Mouse (Mus musculus): ENCODE measurements around the gene Fgfr2.

Fgfr2 gene

GRCm38 (mm10) chr7:132894841-132895555 lies 228.2 kb downstream of the Fgfr2 start:
- peak; percentile 75 for DNase-seq (ENCODE audit: extremely low read depth, insufficient read length, low spot score)

GRCm38 (mm10) chr7:132893336-132893735 lies 229.8 kb downstream of the Fgfr2 start:
- no peak for DNase-seq (ENCODE audit: extremely low read depth, insufficient read length, low spot score)

GRCm38 (mm10) chr7:132892806-132893205 lies 230.3 kb downstream of the Fgfr2 start:
- no peak for DNase-seq (ENCODE audit: extremely low read depth, insufficient read length, low spot score)

- no peak for DNase-seq (ENCODE audit: extremely low read depth, insufficient read length, low spot score)
Observed at GRCm38 (mm10) chr7:132892311-132892661, 230.9 kb downstream of the Fgfr2 start.

- DNase-seq (ENCODE audit: extremely low read depth, insufficient read length, low spot score): no peak
Observed at GRCm38 (mm10) chr7:132891561-132892310, 231.4 kb downstream of the Fgfr2 start.

GRCm38 (mm10) chr7:132890201-132890600 lies 232.9 kb downstream of the Fgfr2 start:
- DNase-seq (ENCODE audit: extremely low read depth, insufficient read length, low spot score): no peak

- no peak for DNase-seq (ENCODE audit: extremely low read depth, insufficient read length, low spot score)
Observed at GRCm38 (mm10) chr7:132889691-132890090, 233.5 kb downstream of the Fgfr2 start.

GRCm38 (mm10) chr7:132888518-132889249 lies 234.5 kb downstream of the Fgfr2 start:
- no peak for DNase-seq (ENCODE audit: extremely low read depth, insufficient read length, low spot score)

GRCm38 (mm10) chr7:132888052-132888451 lies 235.1 kb downstream of the Fgfr2 start:
- no peak for DNase-seq (ENCODE audit: extremely low read depth, insufficient read length, low spot score)

GRCm38 (mm10) chr7:132887019-132887804 lies 235.9 kb downstream of the Fgfr2 start:
- no peak for DNase-seq (ENCODE audit: extremely low read depth, insufficient read length, low spot score)

- no peak for DNase-seq (ENCODE audit: extremely low read depth, insufficient read length, low spot score)
Observed at GRCm38 (mm10) chr7:132884031-132884430, 239.1 kb downstream of the Fgfr2 start.

- no peak for DNase-seq (ENCODE audit: extremely low read depth, insufficient read length, low spot score)
Observed at GRCm38 (mm10) chr7:132882343-132882742, 240.8 kb downstream of the Fgfr2 start.

GRCm38 (mm10) chr7:132880276-132880675 lies 242.9 kb downstream of the Fgfr2 start:
- no peak for DNase-seq (ENCODE audit: extremely low read depth, insufficient read length, low spot score)

GRCm38 (mm10) chr7:132875391-132876086 lies 247.6 kb downstream of the Fgfr2 start:
- DNase-seq (ENCODE audit: extremely low read depth, insufficient read length, low spot score): no peak

- DNase-seq (ENCODE audit: extremely low read depth, insufficient read length, low spot score): no peak
Observed at GRCm38 (mm10) chr7:132873043-132873442, 250.1 kb downstream of the Fgfr2 start.

- DNase-seq (ENCODE audit: extremely low read depth, insufficient read length, low spot score): no peak
Observed at GRCm38 (mm10) chr7:132866316-132866715, 256.8 kb downstream of the Fgfr2 start.

GRCm38 (mm10) chr7:132859042-132859958 lies 263.9 kb downstream of the Fgfr2 start, which contains the start of gene Abraxas2:
TSS of gene Abraxas2 (plus strand) at chr7:132859225.
- DNase-seq (ENCODE audit: extremely low read depth, insufficient read length, low spot score): peak; percentile 85

- DNase-seq (ENCODE audit: extremely low read depth, insufficient read length, low spot score): peak; percentile 23
Observed at GRCm38 (mm10) chr7:132858043-132858608, 265.0 kb downstream of the Fgfr2 start.

GRCm38 (mm10) chr7:132856083-132856482 lies 267.1 kb downstream of the Fgfr2 start:
- no peak for DNase-seq (ENCODE audit: extremely low read depth, insufficient read length, low spot score)
